Mouse (Mus musculus): Measurements from ENCODE around the gene Rrm2. TPM values are rescaled to one million over a fixed set of nuclear protein-coding genes. Genes with fewer than 3 reads are reported as not detected.

The Rrm2 gene
- polyA plus RNA-seq, 1 experiment from 2014 or later, result 221 TPM

DNA sequence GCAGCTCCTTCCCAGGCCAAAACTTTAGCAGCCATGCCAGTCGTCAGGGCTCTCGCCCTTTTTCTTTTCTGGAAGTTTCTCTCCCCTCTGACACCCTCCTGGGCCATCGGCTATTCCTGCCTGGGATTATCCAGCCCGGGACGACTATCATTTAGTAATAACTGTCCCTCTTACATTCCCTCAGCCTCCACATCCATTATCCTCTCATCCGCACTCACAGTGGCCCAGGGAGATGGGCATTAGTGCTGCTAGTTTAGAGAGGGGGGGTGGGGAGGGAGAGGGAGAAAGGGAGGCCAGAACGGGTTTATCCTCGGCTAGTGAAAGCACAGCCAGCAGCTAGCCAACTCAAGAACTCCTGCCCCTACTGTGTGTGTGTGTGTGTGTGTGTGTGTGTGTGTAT lies 39.3 kb downstream of the Rrm2 start:
- H3K27me3 ChIP-seq (ENCODE audit: insufficient read depth, low read length), result no peaks in the 10 kb centered on the region
- no peak overlapping the region for H3K9ac ChIP-seq
- DNase-seq (no peak), ATAC-seq (ENCODE audit: insufficient read depth) (no peak)
- no peak overlapping the region for H3K4me2 ChIP-seq
- H3K9me3 ChIP-seq (ENCODE audit: low read depth, low read length), result no peaks in the 10 kb centered on the region
- H3K4me3 ChIP-seq (ENCODE audit: low read depth, low read length), result no peak overlapping the region
- peak overlapping the region; percentile 49; the same call in 1 of the 2 replicates for H3K27ac ChIP-seq (ENCODE audit: low read depth)
- no peaks in the 10 kb centered on the region for H3K4me1 ChIP-seq (ENCODE audit: insufficient read depth)
- TF ChIP-seq CTCF (IDR thresholded peaks at IDR 0.05; ENCODE audit: low read depth), result no peak
- 51% methylated on average over 8 of the region's 8 CpGs for WGBS
- no peaks in the 10 kb centered on the region for H3K36me3 ChIP-seq (ENCODE audit: insufficient read depth)

DNA sequence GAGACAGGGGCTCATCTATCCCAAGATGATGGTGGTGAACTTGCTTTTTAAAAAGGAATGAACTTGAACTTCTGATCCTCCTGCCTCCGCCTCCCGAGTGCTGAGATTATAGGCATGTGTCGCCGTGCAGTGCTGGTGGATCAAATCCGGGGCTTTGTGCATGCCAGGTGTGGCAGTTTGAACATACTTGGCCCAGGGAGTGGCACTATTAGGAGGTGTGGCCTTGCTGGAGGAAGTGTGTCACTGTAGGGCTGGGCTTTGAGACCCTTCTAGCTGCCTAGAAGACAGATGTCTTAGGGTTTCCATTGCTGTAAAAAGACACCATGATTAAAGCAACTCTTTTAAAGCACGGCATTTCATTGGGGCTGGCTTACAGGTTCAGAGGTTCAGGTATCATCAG lies 42.5 kb downstream of the Rrm2 start:
- H3K4me1 ChIP-seq (ENCODE audit: insufficient read depth), result no peaks in the 10 kb centered on the region
- H3K4me3 ChIP-seq (ENCODE audit: low read depth, low read length), result no peak overlapping the region
- ATAC-seq (ENCODE audit: insufficient read depth) (no peak), DNase-seq (no peak)
- no peak overlapping the region for H3K4me2 ChIP-seq
- 90% methylated on average over 6 of the region's 6 CpGs for WGBS
- no peak for TF ChIP-seq CTCF (IDR thresholded peaks at IDR 0.05; ENCODE audit: low read depth)
- H3K36me3 ChIP-seq (ENCODE audit: insufficient read depth), result no peaks in the 10 kb centered on the region
- H3K27me3 ChIP-seq (ENCODE audit: insufficient read depth, low read length), result no peaks in the 10 kb centered on the region
- H3K9ac ChIP-seq, result no peak overlapping the region
- no peaks in the 10 kb centered on the region for H3K9me3 ChIP-seq (ENCODE audit: low read depth, low read length)
- no peak overlapping the region for H3K27ac ChIP-seq (ENCODE audit: low read depth)

DNA sequence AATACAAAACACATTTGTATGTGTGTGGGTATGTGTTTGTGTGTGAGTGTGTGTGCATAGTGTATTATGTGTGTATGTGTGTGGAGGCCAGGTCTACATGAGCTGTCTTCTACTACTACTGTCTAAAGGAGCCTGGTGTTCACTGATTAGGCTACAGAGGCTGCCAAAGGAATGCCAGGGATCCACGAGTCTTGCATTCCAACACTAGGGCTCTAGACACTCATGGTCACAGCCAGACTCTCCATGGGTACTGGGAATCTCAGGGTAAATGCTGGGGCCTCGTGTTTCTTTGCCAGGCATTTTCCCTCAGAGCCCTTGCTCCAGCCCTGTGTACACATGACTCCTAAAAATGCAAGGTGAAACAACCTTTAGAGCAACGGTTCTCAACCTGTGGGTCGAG lies 45.6 kb downstream of the Rrm2 start:
- 48% methylated on average over 4 of the region's 4 CpGs for WGBS
- H3K4me3 ChIP-seq (ENCODE audit: low read depth, low read length), result no peak overlapping the region
- ATAC-seq (ENCODE audit: insufficient read depth) (no peak), DNase-seq (no peak)
- no peak for TF ChIP-seq CTCF (IDR thresholded peaks at IDR 0.05; ENCODE audit: low read depth)
- no peaks in the 10 kb centered on the region for H3K9me3 ChIP-seq (ENCODE audit: low read depth, low read length)
- no peak overlapping the region for H3K9ac ChIP-seq
- no peak overlapping the region for H3K27ac ChIP-seq (ENCODE audit: low read depth)
- no peak overlapping the region for H3K4me2 ChIP-seq
- no peaks in the 10 kb centered on the region for H3K36me3 ChIP-seq (ENCODE audit: insufficient read depth)
- H3K27me3 ChIP-seq (ENCODE audit: insufficient read depth, low read length), result no peaks in the 10 kb centered on the region
- no peaks in the 10 kb centered on the region for H3K4me1 ChIP-seq (ENCODE audit: insufficient read depth)

DNA sequence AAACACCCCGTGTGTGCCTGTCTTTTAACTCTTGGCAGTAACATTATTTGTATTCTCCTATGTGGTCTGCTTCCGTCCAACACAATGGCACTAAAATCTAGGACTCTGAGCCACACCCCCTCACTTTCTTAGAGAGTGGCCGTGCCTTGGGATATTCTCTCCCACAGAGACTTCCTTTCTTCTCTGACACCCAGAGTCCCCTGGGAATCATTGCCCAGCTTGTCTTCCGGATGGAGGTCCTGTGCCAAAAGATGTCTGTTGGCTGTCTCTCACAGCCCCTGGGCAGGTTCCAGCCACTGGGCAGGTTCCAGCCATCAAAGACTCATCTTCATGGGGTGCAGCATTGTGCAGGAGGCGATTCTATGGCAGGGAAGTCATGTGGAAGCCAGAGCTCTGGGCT lies 46.7 kb downstream of the Rrm2 start:
- H3K36me3 ChIP-seq (ENCODE audit: insufficient read depth), result no peaks in the 10 kb centered on the region
- no peak overlapping the region for H3K4me3 ChIP-seq (ENCODE audit: low read depth, low read length)
- no peaks in the 10 kb centered on the region for H3K4me1 ChIP-seq (ENCODE audit: insufficient read depth)
- TF ChIP-seq CTCF (IDR thresholded peaks at IDR 0.05; ENCODE audit: low read depth), result no peak
- no peak overlapping the region for H3K9ac ChIP-seq
- 48% methylated on average over 5 of the region's 5 CpGs for WGBS
- H3K27me3 ChIP-seq (ENCODE audit: insufficient read depth, low read length), result no peaks in the 10 kb centered on the region
- no peak overlapping the region for H3K27ac ChIP-seq (ENCODE audit: low read depth)
- H3K9me3 ChIP-seq (ENCODE audit: low read depth, low read length), result no peaks in the 10 kb centered on the region
- H3K4me2 ChIP-seq, result no peak overlapping the region
- no peak for ATAC-seq (ENCODE audit: insufficient read depth)
- peak; percentile 43 for DNase-seq

DNA sequence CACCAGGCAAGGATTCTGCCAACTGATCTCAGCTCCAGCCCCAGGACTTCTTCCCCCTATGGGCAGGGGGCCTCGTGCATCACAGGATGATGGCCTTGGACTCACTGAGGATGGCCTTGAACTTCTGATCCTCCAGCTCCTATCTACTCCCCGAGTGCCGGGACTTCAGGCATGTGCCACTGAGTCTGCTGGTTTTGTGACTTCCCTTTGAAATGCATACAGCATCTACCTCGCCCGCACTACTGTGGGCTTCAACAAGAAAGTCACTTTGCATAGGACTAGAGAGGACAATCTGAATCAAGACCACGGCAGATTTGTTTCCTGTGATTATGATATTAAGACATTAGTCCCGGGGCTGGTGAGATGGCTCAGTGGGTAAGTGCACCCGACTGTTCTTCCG lies 47.4 kb downstream of the Rrm2 start:
- no peak for DNase-seq
- H3K9ac ChIP-seq, result no peak overlapping the region
- no peak overlapping the region for H3K4me3 ChIP-seq (ENCODE audit: low read depth, low read length)
- no peaks in the 10 kb centered on the region for H3K9me3 ChIP-seq (ENCODE audit: low read depth, low read length)
- H3K27me3 ChIP-seq (ENCODE audit: insufficient read depth, low read length), result no peaks in the 10 kb centered on the region
- no peaks in the 10 kb centered on the region for H3K36me3 ChIP-seq (ENCODE audit: insufficient read depth)
- TF ChIP-seq CTCF (IDR thresholded peaks at IDR 0.05; ENCODE audit: low read depth), result no peak
- no peak overlapping the region for H3K27ac ChIP-seq (ENCODE audit: low read depth)
- ATAC-seq (ENCODE audit: insufficient read depth), result no peak
- 84% methylated on average over 9 of the region's 9 CpGs for WGBS
- H3K4me2 ChIP-seq, result no peak overlapping the region
- no peaks in the 10 kb centered on the region for H3K4me1 ChIP-seq (ENCODE audit: insufficient read depth)

DNA sequence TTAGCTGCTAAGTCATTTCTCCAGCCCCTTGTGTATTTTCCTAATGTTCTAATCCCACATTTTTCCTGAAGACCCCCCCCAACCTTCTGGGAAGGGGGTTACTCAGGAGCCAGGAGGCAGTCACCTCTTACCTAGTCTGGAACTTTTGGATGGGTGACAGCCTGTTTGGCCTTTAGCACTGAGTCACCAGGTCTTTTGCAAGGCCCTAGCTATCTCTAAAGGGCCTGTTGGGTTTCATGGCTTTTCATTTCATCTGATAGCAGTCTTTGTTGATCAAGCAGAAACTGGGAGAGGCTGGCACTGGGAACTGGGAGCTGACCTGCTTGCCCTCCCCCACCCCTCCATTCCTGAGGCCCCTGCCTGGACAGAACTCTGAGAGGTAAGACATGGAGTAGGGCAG lies 49.3 kb downstream of the Rrm2 start:
- Histone ChIP-seq H3K9ac (no peak overlapping the region), H3K4me1 (ENCODE audit: insufficient read depth) (no peaks in the 10 kb centered on the region), H3K36me3 (ENCODE audit: insufficient read depth) (no peaks in the 10 kb centered on the region), H3K4me3 (ENCODE audit: low read depth, low read length) (no peak overlapping the region), H3K4me2 (no peak overlapping the region), H3K27me3 (ENCODE audit: insufficient read depth, low read length) (no peaks in the 10 kb centered on the region), H3K27ac (ENCODE audit: low read depth) (no peak overlapping the region), H3K9me3 (ENCODE audit: low read depth, low read length) (no peaks in the 10 kb centered on the region)
- TF ChIP-seq CTCF (IDR thresholded peaks at IDR 0.05; ENCODE audit: low read depth), result no peak
- no peak for ATAC-seq (ENCODE audit: insufficient read depth)
- DNase-seq, result no peak

DNA sequence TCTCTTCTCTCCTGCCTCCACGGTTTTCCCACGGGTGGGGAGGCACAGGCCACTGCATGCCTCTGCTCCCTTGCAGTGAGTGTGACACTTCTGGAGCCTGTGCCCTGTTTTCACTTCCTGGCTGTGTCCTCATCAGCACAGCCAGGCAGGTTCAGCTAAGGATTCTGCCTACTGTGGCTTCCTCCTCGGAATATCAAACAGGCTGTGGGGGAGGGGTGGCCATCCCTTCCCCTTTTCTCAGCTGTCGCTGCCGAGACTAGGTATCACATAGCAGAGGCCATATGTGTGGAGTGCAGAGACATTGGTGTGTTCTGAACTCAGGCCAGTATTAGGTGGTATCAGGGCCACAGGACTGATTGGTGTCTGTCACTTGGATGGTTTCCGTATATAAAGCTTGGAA lies 50.3 kb downstream of the Rrm2 start:
- Histone ChIP-seq H3K27me3 (ENCODE audit: insufficient read depth, low read length) (no peaks in the 10 kb centered on the region), H3K27ac (ENCODE audit: low read depth) (no peak overlapping the region), H3K36me3 (ENCODE audit: insufficient read depth) (no peaks in the 10 kb centered on the region), H3K4me1 (ENCODE audit: insufficient read depth) (no peaks in the 10 kb centered on the region), H3K9me3 (ENCODE audit: low read depth, low read length) (no peaks in the 10 kb centered on the region), H3K4me2 (no peak overlapping the region), H3K4me3 (ENCODE audit: low read depth, low read length) (no peak overlapping the region), H3K9ac (no peak overlapping the region)
- no peak for TF ChIP-seq CTCF (IDR thresholded peaks at IDR 0.05; ENCODE audit: low read depth)
- ATAC-seq (ENCODE audit: insufficient read depth), result no peak
- DNase-seq, result peak; percentile 18
- WGBS, result 13% methylated on average over 6 of the region's 6 CpGs

DNA sequence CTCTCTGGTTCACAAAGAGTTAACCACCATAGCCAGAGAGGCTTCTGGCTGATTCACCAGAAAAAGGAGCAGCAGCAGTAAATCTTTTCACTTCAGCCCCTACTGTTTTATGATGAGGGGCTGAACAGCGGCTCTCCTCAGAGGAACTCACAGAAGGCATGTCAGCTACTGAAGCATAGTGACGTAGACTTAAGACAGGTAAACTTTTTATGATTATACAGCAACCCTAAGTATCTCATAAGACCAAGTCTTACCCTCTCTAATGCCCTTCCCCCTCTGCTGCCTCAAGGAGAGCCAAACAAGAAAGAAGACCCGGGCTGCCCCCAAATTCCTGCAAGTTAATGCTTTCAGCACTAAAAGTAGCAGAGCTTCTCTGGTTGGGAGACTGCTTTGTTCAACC lies 54.2 kb downstream of the Rrm2 start:
- 4% methylated on average over 3 of the region's 3 CpGs for WGBS
- Histone ChIP-seq H3K4me3 (ENCODE audit: low read depth, low read length) (no peak overlapping the region), H3K9ac (no peak overlapping the region), H3K4me1 (ENCODE audit: insufficient read depth) (no peaks in the 10 kb centered on the region), H3K27ac (ENCODE audit: low read depth) (no peak overlapping the region), H3K4me2 (no peak overlapping the region), H3K36me3 (ENCODE audit: insufficient read depth) (no peaks in the 10 kb centered on the region), H3K27me3 (ENCODE audit: insufficient read depth, low read length) (no peaks in the 10 kb centered on the region), H3K9me3 (ENCODE audit: low read depth, low read length) (no peaks in the 10 kb centered on the region)
- TF ChIP-seq CTCF (IDR thresholded peaks at IDR 0.05; ENCODE audit: low read depth), result no peak
- DNase-seq, result no peak
- no peak for ATAC-seq (ENCODE audit: insufficient read depth)

Other genes starting within 250 kb of the Rrm2 start
- gene Taf1b, start 209.9 kb upstream of the Rrm2 start, polyA plus RNA-seq (2014; fragmentation: Nextera tagmentation; extraction: Ambion mirVana), result 31.5 and 32.2 TPM in 2 replicates
- 2.1 and 2.5 TPM in 2 replicates for gene Grhl1, start 136.0 kb upstream of the Rrm2 start, polyA plus RNA-seq (2014; fragmentation: Nextera tagmentation; extraction: Ambion mirVana)
- gene Klf11, start 57.0 kb upstream of the Rrm2 start, polyA plus RNA-seq (2014; fragmentation: Nextera tagmentation; extraction: Ambion mirVana), result 12.3 and 13.4 TPM in 2 replicates
- 1.3 and 2.4 TPM in 2 replicates for gene Cys1, start 26.4 kb upstream of the Rrm2 start, polyA plus RNA-seq (2014; fragmentation: Nextera tagmentation; extraction: Ambion mirVana)
- 44.6 and 45.7 TPM in 2 replicates for gene Mboat2, start 122.6 kb downstream of the Rrm2 start, polyA plus RNA-seq (2014; fragmentation: Nextera tagmentation; extraction: Ambion mirVana)